ENCODE assay signal across 21 mouse cellular contexts in the genomic region with DNA sequence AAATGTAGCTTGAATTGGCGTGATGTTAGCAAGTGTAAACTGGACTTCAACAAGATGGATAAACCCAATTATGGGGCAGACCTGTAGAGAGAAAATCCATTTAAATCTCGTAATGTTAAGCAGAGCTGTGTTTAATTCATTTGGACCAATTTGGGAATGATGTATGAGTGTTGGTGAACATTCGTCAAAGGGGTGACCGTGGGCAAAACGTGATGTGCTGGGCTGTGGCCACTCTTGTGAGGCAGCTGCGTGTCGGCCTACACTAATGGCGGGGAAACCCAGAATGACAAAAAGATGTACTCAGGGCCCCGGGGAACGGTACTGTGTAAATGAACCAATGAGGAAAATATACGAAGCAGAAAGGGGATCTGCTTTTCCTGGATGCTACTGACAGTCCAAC.
"Had no signal": no experiment of that assay in that cellular context is flagged by ENCODE, and none has a peak within 500 bp of the region (broad histone marks: within the 10 kb centered on the region; RNA-seq: fewer than 3 reads in every experiment).

No protein-coding gene starts in this region.

- H3K4me3 ChIP-seq: gastrocnemius, adult 2 months; heart, adult 2 months; heart, embryonic 12.5 days; intestine, embryonic 15.5 days; limb, embryonic 13.5 days; limb, embryonic 15.5 days; liver, embryonic 12.5 days had no signal

- H3K27me3 ChIP-seq: heart, embryonic 12.5 days; intestine, embryonic 15.5 days; limb, embryonic 13.5 days; limb, embryonic 15.5 days had no signal

- H3K9ac ChIP-seq: heart, embryonic 12.5 days; intestine, embryonic 15.5 days; limb, embryonic 13.5 days; limb, embryonic 15.5 days; liver, embryonic 12.5 days; liver, embryonic 14.5 days had no signal

- H3K27ac ChIP-seq: gastrocnemius, adult 2 months; heart, adult 2 months; intestine, embryonic 15.5 days; limb, embryonic 13.5 days; limb, embryonic 15.5 days; liver, embryonic 12.5 days; liver, embryonic 14.5 days had no signal

- DNase-seq: gastrocnemius, adult 2 months; gastrocnemius, postnatal 10 days; gastrocnemius, postnatal 25 days; heart, adult 2 months; heart, postnatal 10 days; heart, postnatal 4 days; kidney, adult 18-20 months; kidney, adult 8-10 months; kidney, postnatal 10 days; kidney, postnatal 25 days; layer of hippocampus, adult 9-11 months; layer of hippocampus, postnatal 36 days; left cerebral cortex, postnatal 4 days had no signal

- ATAC-seq: inflammation-experienced regulatory T-cells, adult 6 months; intestine, embryonic 15.5 days; intestine, postnatal 0 days; liver, embryonic 12.5 days had no signal

- H3K9me3 ChIP-seq: intestine, embryonic 15.5 days; limb, embryonic 15.5 days; liver, embryonic 12.5 days had no signal

- H3K4me2 ChIP-seq: heart, embryonic 12.5 days; intestine, embryonic 15.5 days; limb, embryonic 13.5 days; limb, embryonic 15.5 days; liver, embryonic 12.5 days had no signal
